Mouse (Mus musculus) T-cell, adult 2 months (primary cell): ENCODE measurements around the gene Cpa4.

Experiments used
- DNase-seq: peaks from one replicate; pipeline ENCODE4 v3.0.0; 2022; ENCODE audit warnings: low spot score

Gene Cpa4

DNA sequence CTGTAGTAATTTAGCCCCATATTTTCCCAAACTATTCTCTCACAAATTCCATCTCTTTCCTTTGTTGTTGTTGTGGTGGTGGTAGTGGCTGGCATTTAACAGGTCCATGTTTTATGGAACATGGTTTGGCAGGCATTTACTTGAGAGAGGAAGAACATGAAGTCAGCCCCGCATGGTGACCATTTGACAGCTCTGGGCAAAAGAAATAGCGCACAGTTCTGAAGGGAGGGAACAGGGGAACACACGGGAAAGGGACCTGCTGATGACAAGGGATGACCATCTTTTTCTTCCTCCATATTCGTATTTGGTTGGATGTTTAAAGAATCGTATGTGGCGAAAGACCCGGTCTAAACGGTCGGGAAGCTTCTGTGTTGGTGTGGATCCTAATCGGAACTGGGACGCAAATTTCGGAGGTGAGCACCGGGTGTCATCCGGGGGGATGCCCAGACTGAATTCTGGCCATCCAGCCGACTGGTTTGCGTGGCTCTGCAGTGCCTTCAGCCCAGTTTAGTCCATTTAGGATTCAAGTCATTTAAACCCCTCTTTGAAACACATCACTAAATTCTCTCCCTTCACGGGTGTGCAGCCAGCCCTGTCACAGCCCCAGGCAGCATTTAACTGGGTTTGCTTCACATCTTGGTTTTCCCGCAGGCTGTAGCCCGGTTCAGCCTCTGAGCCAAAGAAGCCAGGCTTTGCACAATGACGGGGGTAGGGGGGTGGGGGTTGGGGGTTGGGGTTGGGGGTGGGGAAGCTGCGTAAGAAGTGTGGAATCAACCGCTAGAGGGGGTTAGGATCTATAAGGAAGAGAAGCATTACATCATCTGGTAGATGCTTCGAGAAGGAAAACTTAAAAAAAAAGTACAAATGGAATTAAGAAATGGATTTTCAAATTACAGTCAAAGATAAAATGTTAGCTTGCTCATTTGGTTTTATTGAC lies 16.3 kb upstream of the Cpa4 start:
- DNase-seq = no peak

DNA sequence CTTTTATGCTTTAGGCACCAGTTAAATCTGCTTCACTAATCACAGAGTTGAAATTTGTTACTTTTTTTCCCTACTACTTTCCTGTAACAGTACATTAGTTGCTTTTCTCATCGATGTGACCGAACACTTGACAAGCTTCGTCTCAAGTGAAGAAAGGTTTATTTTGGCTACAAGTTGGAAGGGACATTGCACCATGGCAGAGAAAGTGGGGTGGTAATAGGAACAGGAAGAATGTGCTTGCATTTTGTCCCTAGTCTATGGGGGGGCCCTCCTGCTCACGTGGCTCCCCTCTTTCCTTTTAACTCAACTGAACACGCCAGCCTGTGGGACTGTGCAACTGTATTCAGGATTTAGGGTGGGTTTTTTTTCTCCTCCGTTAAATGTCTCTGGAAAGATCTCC lies 15.5 kb upstream of the Cpa4 start:
- DNase-seq = no peak

DNA sequence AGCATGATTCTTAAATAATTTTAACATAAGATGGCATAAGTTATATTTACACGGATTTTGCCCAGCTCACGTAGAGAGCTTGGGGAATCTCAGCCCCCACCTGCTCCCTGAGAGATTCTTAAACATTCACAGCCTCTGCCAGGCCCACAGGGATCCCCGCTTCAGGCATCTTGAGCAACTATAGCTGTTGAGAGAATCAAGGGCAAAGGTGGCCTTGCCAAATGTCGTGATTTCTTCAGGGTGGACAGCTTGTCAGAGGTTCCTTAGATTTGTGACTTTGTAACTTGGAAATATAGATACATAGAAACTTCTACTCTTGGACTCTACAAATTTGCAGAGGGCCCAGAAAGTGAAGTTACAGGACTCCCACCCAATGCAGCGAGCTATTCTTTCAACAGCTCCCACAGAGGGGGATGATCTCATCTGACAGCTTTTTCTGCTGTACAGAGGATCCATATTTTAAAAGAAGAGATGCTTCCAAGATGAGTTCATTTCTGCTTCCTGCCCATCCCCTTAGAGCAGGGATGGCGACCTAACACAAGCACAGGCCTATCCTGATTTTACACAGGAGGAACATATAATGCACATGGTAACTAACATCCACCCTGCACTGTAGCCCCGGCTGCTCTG lies 14.7 kb upstream of the Cpa4 start:
- no peak for DNase-seq

DNA sequence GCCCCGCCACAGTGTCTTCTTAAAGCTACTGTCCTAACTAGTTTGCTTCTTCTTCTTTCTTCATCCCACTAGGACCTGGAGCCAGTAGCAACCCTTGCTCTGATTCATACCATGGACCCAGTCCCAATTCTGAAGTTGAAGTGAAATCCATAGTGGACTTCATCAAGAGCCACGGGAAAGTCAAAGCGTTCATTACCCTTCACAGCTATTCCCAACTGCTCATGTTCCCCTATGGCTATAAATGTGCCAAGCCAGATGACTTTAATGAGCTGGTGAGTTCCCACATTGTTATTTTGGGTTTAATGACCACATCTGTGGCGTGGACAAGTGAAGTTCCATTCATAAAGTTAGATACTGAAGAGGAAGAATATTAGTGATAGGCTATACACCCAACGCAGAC lies 14.1 kb upstream of the Cpa4 start:
- DNase-seq = no peak

DNA sequence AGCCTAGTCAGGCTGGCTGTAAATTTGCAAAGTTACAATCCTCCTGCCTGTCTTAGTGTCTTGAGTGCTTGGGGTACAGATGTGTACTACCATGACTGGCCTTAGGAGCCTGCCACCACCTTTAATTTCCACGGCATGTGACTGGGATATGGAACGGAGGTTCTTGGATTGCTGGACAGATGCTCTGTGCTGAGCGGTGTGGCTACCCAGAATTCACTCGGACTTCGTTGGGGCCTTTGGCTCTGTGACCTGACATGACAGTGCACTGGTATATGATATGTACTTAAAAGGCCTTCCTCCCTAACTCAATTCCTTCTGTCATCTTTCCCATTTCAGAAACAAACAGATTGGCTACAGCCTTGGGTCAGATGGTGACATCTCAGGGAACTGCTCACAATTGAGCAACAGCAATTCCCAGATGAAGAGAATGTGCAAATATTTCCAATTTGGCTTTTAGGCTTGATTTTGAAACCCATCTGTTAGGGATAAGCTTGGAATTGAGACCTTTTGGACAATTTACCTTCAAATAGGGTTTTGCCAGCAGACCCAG lies 13.5 kb upstream of the Cpa4 start:
- no peak for DNase-seq

DNA sequence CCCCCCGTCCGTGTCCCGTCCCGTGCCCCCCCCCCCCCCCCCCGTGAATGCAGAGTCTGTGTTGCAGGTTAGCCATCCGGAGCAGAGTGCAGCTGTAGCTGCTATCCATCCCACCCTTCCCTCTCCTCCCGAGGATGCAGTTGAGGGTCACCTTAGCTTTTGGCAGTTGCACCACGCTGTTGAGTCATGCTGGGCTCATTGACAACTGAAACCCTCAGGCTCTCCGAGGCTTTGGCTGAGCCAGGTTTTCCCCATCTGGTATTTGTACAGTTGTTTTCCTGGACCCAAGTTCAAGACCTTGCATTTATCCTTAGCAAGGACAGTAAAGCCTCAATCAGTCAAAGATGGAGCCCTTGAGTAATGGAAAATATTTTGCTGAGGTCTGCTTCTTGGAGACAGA lies 12.1 kb upstream of the Cpa4 start:
- DNase-seq = no peak

DNA sequence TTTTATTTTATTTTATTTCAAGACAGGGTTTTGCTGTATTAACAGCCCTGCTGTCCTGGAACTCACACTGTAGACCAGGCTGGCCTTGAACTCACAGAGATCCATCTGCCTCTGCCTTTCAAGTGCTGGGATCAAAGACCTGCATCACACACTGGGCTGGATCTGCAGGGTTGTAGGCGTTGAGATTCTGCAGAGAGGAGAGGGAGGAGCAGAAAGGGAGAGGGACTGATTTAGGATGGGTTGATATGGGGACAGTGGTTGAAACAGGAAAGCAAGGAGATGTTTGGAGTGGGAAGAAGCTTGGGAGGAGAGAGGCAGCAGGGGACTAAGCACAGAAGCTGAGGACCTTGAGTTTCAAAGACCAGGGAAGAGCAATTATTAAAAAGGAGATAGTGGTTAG lies 8.4 kb upstream of the Cpa4 start:
- DNase-seq = no peak

DNA sequence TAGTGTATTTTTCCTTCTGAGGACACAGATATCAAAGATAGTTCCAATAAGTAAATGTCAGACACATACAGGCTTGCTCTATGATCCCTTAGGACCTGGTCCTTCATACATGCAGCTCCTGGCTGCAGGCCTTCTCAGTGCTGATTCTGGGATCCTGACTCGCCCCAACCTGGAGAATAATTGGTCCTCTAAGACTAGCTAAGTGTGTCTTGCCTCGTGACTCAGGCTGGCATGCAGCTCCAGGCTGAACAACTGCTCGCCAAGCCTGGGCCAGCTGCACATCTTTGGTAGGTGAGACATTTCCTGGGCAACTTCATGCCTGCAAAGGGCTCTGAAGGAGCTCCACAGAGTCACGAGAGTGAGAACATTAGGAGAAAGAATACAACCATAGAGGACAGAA lies 6.0 kb upstream of the Cpa4 start:
- no peak for DNase-seq

DNA sequence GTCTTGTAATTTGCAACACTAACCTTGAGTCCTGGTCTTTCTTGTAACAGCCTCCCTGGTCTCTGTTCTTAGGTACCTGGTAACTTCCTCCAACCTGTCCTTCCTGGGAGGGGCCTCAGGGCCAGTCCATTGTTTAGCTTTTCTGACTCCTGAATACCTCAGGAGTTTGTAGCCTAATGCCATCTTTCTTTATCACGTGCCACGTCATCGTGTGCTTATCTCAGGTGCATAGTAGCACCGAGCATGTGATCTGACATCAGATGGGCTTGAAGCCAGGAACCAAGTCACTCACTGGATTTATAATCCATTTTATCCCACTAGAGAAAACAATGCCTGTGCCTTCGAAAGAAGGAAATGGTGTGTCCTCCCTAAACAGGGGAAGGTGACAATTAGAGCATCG lies 4.6 kb upstream of the Cpa4 start:
- no peak for DNase-seq

DNA sequence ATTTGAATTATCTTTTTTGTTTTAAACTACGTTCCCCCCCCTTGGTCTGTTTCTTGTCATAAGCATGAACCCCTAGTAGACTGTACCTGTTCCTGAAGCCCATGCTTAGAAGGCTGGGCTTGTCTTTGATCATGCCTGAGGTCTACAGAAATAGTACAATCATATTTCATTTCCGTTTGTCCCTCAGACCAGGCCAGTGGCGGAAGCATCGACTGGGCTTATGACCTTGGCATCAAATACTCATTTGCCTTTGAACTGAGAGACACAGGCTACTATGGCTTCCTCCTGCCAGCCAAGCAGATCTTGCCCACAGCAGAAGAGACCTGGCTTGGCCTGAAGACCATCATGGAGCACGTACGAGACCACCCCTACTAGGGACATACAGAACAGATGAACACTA lies 4.1 kb upstream of the Cpa4 start:
- no peak for DNase-seq

DNA sequence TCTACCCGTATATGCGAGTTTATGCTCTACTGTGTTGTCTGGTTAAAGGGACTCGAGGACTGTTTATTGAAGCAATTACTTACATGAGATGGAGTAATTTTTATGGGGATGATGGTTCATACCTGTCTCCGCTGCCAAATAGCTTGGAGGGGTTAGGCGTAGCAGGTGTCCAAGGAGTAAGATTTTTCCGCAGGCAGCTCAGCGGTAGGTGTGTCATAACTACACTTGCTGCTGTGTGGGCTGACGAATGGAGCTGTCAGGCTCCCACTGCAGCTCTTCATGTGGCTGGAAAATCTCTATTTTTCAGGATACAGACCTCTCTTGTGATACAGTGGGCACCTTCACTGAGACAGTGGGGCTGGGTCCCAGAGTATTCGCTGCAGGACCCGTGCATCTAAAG lies 1.2 kb downstream of the Cpa4 start:
- no peak for DNase-seq

DNA sequence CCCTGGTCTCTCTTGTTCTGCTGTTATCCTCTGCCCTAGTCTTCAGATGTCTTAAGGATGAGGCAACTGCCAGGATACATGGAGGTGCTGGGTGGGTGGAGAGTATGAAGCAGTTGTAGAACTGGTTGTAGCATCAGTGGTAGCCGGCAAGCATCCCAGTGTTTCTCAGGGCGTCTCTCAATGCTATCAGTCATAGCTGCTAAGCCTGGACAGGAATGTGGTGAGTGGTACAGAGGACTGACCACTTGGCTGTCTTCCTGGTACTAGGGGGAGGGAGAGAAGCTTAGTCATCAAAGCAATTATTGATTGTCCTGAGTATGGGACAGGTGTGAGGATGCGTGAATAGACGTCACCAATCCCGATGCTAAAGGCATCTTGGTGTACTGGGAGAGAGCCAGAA lies 1.8 kb downstream of the Cpa4 start:
- DNase-seq = no peak

DNA sequence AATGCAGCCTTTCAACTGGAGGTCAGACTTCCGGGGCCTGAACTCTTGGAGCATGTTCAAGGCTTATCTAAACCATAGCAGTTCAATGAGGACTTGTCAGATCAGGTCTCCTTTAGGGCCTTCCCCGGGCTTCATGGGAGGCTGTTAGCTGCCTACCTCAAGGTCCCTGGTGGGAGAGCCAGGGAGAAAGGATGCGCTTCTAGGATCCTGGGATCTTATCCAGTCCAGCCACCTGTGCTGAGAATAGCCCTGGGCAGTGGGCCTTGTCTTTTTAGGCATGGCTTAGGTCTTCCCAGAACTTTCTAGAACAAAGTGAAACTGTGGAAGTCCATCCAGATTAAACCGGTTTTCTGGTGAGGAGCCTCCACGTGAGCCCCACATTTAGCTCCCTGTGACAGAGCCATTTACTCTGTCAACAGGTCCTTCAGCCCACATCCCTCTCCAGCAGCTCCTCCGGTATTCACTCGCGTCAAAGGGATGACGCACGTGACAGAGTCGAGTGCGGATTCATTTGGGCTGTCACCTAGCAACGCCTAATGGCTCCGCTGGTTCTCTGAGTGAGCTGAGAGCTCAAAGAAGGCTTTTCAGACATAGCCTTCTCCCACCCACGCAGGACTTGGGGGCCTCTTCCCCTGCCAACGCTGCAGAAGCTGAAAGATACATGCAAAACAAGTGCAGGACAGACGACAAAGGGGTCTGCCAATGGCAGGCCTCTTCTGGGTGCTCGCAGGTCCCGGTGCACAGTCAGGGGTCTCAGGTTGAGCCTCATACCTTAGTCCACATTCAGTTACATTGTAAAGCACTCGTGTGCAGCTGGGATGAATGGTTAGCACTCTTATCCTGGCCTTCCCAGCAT lies 4.5 kb downstream of the Cpa4 start:
- no peak for DNase-seq

DNA sequence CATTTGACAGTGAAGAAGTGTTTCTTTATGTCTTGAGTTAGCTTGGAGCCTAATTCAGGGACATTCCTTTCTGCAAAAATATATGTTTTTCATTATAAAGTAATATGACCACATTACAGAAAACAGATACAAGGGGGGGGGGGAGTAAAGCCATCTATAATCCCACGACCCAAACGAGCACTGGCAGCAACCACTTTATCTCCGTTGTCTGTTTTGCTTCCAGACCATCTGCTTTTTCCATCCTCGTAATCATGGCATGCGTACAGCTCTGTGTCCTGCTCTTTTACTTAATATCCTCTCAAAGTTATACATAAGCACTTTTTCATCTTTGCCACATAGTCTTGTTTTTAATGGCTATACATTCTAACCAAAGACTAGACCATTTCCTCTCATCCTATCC lies 5.2 kb downstream of the Cpa4 start:
- no peak for DNase-seq

DNA sequence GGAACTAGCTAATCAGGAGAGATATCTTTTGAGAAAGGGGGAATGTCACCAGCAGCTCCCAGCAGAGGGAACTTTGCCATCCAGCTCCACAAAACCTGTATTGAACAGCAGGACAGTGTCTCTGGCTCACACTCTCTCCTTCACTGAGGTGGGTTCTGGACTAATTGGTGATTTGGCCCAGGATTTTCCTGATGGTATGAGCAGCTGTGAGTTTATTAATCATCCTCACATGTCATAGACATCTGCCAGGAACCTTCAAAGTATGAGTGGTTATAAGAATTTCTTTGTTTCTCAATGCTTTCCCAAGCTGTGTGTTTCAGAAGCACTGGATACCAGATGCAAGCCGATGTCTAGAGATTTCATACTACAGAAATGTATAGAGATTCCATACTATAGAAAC lies 6.8 kb downstream of the Cpa4 start:
- no peak for DNase-seq

DNA sequence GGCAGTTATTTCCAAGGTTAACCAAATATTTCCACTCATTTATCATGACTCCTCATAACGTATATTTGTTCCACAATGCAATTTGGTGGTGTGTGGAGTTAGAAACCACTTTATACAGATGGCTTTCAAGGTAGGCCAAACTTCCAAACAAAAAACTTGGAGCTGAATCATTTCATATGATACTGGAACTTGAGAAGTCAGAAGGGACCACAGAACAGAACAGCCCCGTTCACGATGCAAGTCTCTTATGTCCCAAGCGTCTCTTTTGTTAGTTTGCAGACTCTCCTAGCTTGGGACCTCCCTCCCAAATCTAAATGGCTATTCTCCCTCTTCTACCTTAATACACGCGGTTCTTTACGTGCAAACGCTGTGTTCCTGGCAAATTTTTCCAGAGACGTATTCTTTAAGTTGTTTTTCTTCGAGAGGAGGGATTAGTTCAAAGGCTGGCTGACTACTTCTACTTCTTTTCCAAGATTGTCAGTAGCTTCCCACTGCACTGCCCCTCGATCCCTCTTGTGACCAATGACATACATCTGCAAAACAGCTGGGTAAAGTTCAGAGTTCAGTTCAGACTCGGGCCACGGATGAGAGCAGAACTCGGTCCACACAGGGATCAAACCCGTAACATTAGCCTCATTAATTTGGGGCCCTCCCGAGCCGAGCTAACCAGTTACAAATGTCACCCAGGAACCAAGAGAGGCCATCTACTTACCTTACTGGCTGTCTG lies 8.5 kb downstream of the Cpa4 start:
- no peak for DNase-seq

DNA sequence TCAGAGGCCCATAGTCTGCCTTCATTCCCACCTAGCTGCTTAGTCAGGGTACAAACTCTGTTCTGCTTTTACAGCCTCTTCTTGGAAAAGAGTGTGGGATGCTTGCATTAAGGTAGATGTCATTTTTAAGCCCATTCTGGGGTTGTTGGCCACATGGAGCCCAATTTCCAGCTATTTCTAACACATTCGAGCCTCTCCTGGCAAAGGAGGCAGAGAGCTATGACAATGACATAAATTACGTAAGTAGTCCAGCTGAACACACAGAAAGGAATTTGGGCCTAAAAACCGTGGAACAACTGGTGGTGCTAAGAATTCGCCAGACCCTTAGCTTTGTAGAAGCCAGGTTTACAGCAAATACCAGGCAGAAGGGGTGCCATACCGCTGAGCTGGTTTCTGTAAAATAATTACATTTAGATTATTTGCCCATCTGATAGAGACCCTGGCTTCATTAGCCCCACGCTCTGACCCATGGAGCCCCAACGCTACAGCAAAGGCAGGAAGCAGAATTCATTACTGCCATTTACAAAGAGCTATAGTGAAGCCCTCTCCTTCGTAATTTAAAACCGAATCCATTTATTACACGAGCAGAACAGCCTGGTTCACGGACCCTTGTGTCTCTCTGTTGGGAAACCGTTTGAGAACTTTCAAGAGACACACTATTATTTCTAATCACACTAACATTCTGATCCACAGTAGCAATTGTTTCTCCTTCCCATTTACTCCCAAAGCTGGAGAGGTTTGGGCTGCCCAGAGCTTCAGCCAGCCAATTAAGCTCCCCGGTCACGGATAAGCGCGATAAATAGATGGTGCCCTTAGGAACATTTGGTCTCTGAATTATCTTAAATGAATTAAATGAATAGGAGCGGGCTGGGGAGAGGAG lies 12.0 kb downstream of the Cpa4 start:
- DNase-seq = no peak

DNA sequence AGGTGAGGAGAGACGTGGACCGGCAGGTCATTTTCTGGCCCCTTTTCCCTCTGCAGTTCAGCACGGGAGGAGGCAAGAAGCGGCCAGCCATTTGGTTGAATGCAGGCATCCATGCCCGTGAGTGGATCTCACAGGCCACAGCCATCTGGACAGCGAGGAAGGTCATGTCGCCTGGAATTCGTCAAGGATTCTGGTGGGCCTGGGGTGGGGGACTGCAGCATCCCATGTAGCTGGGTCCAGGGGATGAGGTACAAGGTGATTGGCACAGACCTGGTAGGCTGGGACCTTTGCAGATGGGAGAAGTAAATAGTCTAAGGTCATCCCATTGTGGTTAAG lies 12.6 kb downstream of the Cpa4 start:
- DNase-seq = no peak

DNA sequence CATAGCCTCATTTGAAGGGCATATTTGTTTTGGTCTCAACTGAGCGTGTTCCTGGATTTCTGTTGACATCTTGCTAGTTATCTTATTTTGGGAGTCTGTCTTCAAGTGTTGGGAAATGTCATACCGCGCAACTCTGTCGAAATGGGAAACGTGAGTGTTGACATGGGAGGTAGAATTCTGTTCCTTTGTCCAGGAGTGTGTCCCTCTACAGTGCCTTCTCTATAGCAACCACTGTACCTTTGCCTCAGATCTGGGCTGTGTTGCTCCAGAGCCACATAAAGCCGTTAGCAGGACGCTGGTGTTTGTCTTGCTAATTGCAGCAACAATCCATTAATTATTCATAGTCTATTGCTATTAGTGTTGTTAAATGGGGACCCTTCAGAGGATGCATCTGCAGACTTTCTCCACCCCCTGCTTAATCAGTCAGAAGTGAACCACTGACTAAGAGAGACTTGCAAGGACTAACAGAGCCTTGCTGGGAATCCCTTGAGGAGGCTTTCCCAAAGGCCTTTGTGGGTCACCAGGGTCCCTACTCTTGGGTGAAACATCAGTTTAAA lies 18.8 kb downstream of the Cpa4 start:
- no peak for DNase-seq

DNA sequence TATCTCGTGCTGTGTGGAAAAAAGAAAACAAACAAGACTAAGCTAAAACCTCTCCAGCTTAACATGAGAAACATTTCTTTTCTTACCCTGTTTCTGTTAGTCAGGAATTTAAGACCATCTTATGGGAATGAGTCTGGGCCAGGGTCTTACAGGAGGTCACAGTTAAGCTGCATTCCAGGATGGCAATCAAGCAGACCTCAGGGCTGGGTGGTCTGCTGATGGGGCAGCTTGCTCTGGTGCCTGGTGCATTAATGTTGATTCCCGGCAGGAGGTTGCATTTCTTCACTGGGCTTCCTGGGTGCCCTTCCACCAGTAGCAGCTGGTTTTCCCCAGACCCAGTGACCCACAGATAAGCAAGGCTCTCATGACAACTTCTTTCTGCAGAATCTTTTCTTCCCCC lies 21.6 kb downstream of the Cpa4 start:
- no peak for DNase-seq
